Mouse (Mus musculus) embryo, embryonic 11 days (tissue): ENCODE results near the gene Gprc5c.
"Not testable (repeated sequence)": the region's sequence is repeated elsewhere in the genome, so short reads cannot be mapped to it uniquely, and the experiment has no call there.

Experiments
- DNase-seq: peaks from one replicate; pipeline ENCODE4 v3.0.0-alpha.2; 2015

Gprc5c gene

DNA sequence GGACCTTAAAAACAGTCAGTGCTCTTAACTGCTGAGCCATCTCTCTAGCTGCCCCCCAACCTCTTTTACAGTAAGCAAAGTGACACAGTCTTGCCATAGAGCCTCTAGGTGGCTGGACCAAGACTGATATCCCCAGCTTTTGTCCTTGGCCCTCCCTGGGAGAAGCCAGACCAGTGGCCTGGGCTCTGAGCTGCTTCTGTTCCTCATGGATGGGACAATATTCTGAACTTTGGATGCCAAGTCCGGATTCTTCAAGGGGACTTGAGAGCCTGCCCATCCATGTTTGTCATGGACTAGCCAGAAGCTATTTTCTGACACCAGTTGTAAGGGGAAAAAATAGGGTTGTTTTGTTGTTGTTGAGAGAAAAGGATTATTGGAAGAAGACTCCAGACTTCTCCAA lies 18.8 kb downstream of the Gprc5c start:
- DNase-seq = no peak

DNA sequence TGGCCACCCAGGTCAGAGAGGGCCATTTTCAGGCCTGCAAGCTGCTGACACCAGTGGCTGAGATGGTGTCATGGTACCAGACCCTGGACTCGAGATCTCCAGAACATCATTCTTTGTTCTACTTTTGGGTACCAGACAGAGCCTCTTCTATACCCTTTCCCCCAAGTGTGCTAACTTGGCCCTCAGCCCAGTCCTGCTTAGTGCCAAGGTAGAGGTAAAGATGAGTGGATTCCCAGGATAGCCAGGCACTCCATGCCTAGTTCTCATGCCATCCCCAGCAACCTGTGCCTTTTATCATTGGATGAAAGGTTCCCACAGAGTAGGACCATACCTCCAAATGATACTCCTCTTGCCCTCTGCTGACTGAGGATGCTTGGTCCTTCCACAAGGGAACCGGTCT lies 20.6 kb downstream of the Gprc5c start:
- DNase-seq = no peak

DNA sequence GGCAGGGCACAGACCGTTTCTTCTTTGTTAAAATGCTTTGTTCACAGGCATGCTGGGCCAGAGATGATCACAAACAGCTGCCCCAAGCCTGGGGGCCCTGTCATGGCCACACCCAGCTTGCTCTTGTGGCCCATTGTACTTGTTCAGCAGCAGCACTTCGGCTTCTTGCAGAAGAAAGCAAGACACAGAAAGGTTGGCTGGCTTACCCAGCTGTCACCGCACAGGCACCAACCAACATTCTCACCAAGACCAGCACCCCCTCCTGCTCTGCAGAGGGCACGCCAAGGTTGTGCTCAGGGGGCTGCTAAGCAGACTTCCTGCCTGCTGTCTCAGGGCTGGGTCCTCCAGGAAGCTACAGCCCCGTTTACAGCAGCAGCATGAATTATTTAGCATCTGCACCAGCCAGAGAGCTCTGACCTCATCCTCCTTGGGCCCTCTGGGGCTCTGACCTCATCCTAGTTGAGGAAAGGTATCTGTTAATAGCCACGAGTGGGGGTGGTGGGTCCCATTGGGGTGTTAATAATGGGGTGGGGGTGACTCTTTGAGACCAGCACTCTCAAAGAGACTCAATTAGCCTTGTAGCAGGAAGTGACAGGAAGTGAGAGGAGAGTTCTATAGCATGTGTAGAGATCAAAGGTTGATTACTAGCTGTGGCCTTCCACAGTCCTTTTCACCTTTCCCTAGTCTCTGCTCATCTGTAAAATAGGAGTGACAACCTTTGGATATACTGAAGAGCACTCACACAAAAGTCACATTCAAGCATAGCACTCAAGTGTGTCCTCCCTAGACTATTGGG lies 22.3 kb downstream of the Gprc5c start:
- peak; percentile 56 for DNase-seq

DNA sequence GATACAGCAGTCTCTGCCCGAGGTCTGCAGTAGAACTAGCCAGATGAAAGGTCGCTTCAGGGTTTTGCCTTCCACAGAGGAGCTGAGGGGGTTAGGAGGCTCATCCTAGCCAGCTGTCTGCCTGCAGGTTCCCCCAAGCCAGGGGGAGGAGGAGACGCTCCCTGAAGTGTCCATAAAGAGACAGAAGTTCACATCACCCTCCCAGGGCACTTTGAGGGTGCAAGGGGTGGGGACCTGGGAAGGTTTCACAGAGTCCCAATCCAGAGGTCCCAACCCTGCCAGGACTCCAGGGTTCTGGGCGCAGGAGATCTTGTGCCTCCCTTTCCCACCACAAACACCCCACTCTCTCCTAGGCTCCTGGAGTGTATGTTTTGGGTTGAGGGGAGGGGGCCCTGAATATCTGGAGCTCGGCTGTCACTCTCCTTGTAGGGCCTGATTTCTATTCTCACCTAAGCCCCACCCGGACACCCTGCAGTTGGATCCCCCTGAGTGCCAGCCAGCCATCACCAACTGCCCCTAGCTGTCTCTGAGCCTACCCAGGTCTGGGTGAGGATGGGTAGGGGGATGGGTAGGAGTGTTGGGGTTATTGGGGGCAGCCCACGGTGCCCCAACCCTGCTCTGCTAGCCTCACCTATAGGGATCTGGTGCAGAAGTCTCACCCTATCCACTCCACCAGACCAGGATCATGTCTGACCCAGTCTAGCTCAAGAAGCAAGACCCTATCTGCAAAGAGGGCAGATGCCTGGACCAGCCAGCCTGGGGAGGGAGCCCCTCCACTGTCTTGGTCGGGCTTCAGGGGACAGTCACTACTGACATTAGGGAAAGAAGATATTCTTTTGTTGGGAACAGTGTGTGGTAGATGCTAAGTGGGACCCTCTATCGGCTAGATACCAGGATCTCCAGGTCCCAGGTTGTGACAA lies 23.5 kb downstream of the Gprc5c start:
- no peak for DNase-seq

DNA sequence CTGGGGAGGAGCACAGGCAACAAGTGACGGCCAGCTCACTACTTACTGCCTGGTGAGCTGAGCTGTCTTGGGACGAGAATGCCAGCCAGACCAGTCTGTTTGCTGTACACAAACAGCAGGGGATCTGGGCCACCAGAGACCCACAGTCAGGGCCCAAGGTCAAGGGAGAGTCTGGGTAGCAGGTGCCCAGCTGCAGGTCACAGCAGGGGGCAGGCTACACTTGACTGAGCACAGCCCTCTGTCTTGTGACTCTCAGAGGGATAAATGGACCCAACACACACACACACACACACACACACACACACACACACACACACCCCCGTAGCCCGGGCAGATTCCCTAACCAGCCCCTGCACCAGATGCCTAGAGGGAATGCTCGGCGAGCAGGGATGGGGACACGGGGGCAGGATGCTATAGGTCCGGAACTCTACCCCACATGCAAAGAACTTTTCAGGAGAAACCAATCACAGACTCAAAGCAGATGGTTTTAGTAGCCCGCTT lies 24.4 kb downstream of the Gprc5c start:
- DNase-seq = peak; percentile 37

DNA sequence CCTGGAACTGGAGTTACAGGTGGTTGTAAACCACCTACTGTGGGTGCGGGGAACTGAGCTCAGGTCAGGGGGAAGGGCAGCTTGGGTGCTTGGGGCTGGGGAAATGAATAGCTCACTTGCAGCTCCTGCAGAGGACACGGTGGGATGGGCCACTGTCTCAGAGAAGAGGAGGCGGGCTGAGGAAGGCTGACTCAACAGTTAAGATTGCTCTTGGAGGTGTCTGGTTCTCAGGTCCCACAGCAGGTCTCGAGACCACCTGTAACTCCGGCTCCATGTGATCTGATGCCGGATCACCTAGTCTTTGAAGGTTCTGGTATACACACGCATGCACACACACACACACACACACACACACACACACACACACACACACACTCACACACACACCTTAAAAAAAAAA lies 25.2 kb downstream of the Gprc5c start:
- no peak for DNase-seq

DNA sequence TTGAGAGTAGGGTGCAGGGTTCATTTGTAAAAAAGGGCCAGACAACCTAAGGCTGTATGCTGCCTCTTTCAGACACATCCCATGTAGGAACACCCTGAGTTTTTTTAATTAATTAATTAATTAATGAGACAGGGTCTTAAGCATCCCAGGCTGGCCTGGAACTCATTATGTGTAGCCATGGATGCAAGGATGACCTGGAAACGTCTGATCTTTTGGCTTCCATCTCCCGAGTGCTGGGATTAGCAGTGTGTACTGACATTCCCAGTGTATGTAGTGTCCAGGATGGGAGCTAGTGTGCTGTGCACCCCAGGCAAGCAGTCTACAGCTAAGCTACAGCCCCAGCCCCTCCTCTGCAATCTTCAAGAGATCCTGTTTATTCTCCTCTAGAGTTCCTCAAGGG lies 25.7 kb downstream of the Gprc5c start:
- DNase-seq = no peak

DNA sequence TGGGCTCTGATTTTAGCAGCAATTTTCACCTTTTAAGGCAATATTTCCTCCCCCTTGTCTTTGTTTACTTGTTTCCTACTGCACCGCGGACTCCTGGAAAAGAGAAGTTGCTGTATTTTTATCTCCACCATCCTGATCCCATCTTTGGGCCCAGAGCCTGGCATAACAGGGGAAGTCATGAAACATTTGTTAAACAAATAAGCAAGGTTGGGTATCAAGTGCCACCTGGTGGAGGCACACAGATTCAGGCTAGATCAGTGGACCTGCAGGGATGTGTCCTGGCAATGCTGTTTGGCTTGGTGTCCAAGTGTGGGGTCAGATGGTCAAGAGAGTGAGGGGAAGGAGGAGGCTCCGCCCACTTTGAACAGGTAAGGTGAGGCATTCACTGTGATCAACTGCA lies 26.2 kb downstream of the Gprc5c start:
- DNase-seq = peak; percentile 62

DNA sequence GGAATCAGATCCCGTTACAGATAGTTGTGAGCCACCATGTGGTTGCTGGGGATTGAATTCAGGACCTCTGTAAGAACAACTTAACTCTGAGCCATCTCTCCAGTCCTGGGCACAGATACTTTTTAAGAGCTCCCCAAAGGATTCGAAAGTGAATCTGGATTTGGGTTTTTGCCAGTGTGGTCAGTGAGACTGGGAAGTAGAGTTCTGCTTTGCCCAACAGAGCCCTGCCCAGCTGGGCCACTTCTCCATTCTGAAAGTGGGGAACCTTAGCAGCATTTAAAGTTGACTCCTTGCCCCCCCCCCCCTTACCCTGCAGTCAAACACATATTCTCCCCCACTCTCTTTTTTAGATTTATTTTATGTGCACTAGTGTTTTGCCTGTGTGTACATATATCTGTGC lies 28.7 kb downstream of the Gprc5c start:
- DNase-seq = no peak

DNA sequence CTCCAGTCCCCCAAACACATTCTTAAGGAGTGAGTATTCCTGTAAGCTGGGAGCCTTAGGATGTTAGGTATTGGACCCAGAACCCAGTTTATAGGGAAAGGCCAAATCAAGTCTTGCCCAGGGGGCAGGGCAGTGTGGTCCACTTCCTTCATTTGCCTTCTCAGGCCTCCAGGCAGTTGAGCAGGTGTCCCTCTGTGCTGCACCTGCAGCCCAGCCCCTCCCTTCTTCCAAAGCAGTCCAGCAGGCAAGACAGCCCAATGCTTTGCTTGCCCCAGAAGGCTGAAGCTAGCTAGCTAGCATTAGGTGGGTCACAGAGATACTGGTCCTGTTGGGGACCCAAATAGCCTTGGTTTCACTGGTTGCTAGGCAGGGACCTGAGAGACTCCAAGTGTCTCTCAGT lies 29.2 kb downstream of the Gprc5c start:
- DNase-seq = no peak

DNA sequence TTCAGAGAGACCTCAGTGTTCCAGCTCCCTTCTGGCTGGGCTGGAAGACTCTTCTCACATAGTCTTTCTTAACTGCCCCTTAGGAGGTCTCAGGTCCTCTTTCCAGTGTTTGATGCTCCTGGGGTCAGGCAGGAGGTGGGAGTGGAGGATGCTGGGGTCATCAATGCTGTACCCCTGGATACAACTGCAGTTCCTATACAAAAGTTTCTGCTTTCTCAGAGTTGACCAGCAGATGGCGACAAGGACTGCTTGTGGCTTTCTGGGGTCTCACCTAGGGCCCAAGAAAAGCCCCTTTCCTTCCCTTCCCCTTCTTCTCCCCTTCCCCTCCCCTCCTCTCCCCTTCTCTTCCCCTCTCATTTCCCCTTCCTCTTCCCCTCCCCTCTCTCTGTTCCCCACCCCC lies 29.6 kb downstream of the Gprc5c start:
- DNase-seq = peak; percentile 69

DNA sequence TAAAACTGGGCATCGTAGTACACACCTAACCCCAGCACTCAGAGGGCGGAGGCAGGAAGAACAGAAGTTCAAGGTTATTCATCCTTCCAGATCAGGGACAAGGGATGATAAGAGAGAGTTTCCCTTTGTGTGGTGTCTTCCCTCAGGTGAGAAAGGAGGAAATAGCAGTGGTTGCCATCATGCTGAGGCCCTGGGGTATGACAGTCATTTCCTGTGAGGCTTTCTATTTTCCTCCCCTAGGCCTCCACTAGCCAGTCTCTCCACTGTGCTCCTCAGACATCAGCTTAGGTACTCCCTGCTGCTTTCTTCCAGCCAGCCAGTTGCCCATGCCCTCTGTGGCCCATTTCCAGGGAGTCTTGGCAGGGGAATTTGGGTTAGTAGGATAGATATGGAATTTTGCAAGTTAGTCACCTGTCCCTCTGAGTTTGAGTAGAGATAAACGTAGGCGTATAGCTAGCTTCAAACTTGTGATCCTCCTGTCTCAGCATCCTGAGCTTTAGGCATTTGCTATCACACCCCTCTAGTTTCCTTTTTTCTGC lies 32.4 kb downstream of the Gprc5c start:
- DNase-seq = no peak

DNA sequence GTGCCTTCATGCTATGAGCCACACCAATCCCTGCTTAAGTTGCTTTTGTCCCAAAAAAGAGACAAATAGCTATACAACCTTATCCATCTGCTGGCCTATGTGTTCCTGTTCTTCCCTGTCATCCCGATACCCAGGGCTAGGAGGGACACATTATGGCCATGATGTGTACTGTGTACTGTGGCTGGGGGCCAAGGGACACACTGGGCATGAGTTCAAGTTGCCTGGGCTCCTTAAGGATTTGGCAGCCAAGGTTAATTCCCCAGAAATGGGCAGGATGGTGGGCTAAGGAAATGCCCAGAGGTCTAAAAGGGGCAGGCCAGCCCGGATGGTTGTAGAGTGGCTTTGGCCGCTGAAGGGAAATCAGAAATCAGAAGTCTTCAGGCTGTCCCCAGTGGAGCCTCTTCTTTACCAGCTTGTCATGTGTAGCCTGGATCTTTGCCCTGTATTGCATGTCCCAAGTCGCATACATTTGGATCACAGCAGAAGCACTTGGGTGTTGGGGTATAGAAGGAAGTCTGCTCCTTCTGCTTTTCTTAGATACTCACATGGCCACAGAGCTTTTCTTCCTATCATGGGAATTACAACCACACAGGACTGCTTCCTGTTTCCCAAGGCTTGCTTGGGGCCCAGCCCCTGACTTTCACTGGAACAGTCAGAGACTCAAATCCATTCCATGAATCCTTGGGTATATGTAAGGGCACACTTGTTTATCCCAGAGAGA lies 33.6 kb downstream of the Gprc5c start:
- no peak for DNase-seq

DNA sequence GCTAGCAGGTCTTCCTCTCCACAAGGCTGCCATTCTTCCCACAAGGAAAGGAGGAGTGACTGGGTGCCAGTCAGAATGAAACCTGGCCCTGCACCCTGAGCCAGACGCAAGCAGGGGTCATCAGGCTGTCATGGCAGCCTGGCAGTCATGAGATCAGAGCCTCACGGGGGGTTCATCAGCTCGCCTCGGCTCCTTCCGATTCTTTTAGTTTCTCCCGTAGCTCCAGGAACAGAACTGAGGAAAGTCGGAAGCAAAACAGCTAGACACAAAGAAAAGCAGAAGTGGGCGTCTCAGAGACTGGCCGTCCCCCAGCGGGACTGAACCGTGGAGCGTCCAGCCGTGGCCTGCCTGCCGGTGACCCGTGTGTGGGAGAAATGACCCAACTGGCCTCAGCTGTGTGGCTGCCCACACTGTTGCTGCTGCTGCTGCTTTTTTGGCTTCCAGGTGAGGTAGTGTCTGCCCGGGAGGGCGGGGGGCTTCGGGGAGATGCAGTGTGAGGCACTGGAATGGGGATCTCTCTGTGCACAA lies 39.1 kb downstream of the Gprc5c start, which contains the start of gene Cd300a:
TSS of gene Cd300a (plus strand) at position 51 of the 528 bp plus-strand sequence.
- no peak for DNase-seq

DNA sequence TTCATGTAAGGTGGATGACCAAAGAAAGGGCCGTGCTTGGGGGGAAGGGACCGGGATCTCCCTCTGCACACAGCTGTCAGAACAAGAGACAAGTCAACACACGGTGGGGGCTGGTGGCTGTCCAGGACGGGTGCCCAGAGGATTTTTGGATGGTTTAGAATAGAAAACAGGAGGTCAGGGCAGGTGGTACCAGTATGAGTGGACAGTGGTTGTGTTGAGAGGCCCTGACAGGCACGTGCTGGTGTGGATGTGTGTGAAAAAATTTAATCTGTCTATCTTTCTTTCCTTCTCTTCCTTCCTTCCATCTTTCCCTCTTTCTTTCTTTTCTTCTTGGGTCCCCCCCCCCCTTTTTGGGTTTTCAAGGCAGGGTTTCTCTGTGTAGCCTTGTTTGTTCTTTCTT lies 39.6 kb downstream of the Gprc5c start:
- DNase-seq = no peak

DNA sequence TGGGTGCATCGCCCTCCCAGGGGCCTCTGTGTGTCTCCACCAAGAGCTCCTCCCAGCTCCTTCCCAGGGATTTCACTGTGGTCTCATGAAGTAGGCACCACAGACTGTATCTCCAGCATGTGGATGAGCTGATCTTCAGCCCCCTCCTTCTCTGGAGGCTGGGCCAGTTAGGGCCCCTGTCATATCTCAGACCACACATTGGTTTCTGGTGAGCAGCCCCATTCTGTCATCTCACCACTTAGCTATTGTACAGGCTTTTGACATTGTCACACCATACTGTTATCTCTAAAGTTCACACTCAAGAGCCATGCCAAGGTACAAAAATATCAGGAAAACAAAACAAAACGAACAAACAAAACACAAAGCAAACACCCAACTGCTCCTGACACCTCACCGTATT lies 45.1 kb downstream of the Gprc5c start:
- no peak for DNase-seq

DNA sequence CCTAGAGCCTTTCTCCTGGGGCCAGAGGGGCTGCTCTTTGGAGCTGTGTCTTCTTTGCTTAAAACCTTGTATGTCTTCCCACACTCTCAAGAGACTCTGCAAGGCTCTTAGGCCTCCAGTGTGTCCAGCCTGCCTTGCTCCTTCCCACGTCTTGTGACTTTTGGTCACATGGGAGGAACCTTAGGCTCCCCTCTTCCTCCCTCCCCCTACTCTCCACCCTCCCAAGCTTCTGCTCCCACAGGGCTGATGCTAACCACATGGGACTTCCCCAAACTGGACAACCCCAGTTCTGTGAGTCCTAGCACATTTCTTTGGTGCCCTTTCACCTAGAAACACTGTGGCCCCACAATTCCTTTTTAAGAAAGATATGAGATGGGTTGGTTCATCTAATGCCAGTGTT lies 47.1 kb downstream of the Gprc5c start:
- DNase-seq = no peak

DNA sequence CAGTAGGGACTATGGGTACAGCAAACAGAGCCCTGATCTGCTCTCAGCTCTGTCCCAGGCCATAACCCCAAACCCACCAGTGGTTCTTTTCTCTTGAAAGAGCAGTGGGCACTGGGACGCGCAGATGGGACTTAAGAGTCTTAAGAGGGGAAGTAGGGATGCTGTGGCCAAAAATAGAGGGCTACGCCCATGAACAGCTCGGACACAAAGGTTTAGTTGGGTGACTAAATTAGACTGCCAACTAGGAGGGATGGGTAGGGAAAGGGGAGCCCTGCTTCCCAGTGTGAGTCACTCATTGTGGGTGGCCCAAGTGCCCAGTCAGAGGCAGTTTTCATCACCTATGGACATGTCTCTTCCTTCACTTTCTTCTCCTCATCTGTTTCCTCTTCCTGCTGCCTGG lies 52.3 kb downstream of the Gprc5c start:
- DNase-seq = no peak

DNA sequence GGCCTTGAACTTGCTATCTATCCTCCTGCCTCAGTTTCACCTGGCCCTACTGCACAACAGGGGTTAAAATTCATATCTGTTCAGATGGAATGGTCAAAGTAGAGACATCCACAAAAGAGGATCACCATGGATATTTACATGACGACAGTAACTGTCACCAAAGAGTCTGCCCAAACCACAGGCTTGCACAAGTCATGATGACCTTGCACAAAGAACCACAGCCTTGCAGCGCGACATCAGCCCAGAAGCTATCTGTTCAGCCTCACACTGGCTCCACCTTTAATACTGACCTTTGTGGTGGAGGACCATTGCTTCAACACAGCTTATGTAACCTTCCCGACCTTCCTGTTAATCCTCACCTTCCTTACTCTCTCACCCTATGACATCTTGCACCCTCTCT lies 56.6 kb downstream of the Gprc5c start:
- no peak for DNase-seq

DNA sequence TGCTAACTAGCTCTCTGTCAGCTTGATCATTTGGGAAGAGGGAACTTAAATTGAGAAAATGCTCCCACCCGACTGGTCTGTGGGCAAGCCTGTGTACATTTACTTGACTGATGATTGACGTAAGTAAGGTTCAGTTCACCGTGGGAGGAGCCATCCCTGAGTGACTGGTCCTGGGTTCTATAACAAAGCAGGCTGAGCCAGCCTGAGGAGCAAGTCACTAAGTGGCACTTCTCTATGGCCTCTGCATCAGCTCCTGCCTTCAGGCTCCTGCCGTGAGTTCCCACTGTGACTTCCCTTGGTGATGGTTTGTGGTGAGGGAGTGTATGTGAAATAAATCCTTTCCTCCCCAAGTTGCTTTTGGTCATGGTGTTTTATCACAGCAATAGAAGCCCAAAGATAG lies 57.1 kb downstream of the Gprc5c start:
- no peak for DNase-seq

DNA sequence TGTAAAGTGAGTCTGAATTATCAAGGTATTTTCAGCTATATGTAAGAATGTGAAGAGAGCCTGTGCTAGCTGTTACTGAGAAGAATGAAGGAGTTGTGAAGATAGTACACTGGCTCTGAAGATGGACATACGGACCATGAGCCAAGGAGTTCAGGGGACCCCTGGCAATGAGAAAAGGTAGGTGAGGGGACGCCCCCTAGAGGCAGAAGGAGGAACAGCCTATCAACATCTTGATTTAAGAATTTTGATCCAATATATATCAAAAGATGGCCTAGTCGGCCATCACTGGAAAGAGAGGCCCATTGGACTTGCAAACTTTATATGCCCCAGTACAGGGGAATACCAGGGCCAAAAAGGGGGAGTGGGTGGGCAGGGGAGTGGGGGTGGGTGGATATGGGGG lies 58.6 kb downstream of the Gprc5c start:
- not testable (repeated sequence) for DNase-seq

DNA sequence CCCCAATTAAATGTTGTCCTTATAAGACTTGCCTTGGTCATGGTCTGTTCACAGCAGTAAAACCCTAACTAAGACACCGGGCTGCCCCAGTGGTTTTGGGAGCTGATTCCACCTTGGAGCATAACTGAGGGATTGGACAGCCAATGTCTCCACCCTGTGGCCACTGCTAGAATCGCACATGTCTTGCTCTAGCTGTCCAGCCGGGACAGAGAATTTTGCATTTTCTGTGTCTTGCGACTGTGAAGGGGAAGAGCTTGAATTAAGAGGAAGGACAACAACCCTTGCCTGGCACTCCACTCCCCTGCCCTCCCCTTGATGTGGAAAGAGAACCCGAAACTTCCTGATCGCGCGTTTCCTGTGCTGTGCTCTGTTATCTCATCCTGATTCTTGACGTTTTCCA lies 61.9 kb downstream of the Gprc5c start:
- peak; percentile 86 for DNase-seq

DNA sequence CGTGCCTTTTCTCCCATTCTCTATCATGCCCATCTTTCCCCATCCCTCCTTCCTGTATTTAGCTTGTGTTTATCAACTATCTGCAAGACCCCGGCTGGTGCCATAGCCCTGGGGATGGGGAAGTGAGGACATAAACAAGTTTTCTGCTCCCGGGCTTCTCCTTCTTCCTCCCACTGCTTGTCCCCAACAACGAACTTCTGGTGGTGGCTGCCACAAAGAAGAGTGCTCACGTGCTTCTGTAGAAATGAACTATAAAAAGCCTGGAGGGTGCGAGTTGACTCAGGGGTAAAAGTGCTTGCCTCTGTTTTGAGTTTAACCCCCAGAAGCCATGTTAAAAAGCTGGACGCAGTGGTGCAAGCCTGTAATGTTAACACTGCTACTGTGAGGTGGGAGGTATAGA lies 64.0 kb downstream of the Gprc5c start:
- DNase-seq = no peak
